8 mouse cellular contexts compared by ENCODE assay signal in the genomic region with DNA sequence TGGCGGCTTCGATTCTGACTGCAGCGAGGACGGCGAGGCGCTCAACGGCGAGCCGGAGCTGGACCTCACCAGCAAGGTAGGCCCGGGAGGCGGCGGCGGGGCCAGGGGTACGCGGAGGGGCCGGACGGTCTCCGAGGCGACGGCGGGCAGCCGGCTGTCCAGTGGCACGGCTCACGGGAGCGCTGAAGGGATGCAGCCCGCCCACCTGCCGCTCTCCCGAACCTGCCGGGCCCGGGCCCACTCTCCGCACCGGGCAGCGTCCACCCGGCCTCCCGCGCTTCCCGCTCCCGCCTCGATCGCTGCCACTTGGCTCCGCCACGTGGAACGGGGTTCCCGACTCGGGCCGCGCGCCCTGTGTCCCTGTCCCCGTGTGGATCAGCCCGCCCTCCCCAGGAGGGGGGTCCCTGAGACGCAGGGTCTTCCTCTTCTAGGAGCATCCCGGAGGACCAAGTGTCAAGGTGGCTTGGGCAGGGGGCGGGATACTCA. TPM values are rescaled to one million over a fixed set of nuclear protein-coding genes. Genes with fewer than 3 reads are reported as not detected.
DNase-seq lines count a peak whose midpoint lies in the region; ATAC-seq and TF ChIP-seq lines count a peak whose summit lies in the region.

No protein-coding gene starts in this region.

- no peaks in the 10 kb centered on the region; the same call in 1 of the 2 replicates for H3K36me3 ChIP-seq in heart, adult 2 months (ENCODE audit: control insufficient read depth, insufficient read depth, low read length)
- peaks cover 39% of the 10 kb centered on the region for H3K36me3 ChIP-seq in E14TG2a.4 (ENCODE audit: insufficient read depth, low read length)
- H3K36me3 ChIP-seq in embryonic facial prominence, embryonic 13.5 days: peaks cover 16% of the 10 kb centered on the region
- H3K36me3 ChIP-seq in liver, embryonic 15.5 days (replicated peaks): peaks cover 7% of the 10 kb centered on the region

- H3K27ac ChIP-seq in heart, adult 2 months: peak overlapping the region; percentile 87
- H3K27ac ChIP-seq in embryonic facial prominence, embryonic 13.5 days: peak overlapping the region; percentile 83
- peak overlapping the region; percentile 95 for H3K27ac ChIP-seq in liver, embryonic 15.5 days (replicated peaks)

- ATAC-seq in embryonic facial prominence, embryonic 13.5 days (ENCODE audit: insufficient number of reproducible peaks, insufficient read depth, low FRiP score, low TSS enrichment, low read depth): peak; percentile 17
- no peak for ATAC-seq in liver, embryonic 15.5 days (ENCODE audit: insufficient read depth)

- no peaks in the 10 kb centered on the region for H3K27me3 ChIP-seq in heart, adult 2 months (ENCODE audit: control insufficient read depth, insufficient read depth, low read length)
- no peaks in the 10 kb centered on the region for H3K27me3 ChIP-seq in E14TG2a.4 (ENCODE audit: insufficient read depth, low read length)
- H3K27me3 ChIP-seq in embryonic facial prominence, embryonic 13.5 days: no peaks in the 10 kb centered on the region
- no peaks in the 10 kb centered on the region for H3K27me3 ChIP-seq in liver, embryonic 15.5 days

- no peak for TF ChIP-seq EP300 in heart, adult 2 months (IDR thresholded peaks at IDR 0.05; ENCODE audit: insufficient read depth, low read depth, low read length)

- no peaks in the 10 kb centered on the region for H3K9me3 ChIP-seq in E14TG2a.4 (ENCODE audit: low read length)
- H3K9me3 ChIP-seq in embryonic facial prominence, embryonic 13.5 days: no peaks in the 10 kb centered on the region
- no peaks in the 10 kb centered on the region for H3K9me3 ChIP-seq in liver, embryonic 15.5 days (replicated peaks)

- DNase-seq in heart, adult 2 months: no peak
- DNase-seq in heart, adult 8-10 months (ENCODE audit: low spot score): no peak
- peak; percentile 15 for DNase-seq in heart, postnatal 25 days (ENCODE audit: low spot score)
- DNase-seq in right cerebral cortex, postnatal 25 days: peak; percentile 69
- no peak for DNase-seq in left cerebral cortex, adult 18-20 months (ENCODE audit: low spot score in 2 of 2)

- H3K9ac ChIP-seq in heart, adult 2 months (ENCODE audit: low read depth, low read length): peak overlapping the region; percentile 95
- H3K9ac ChIP-seq in embryonic facial prominence, embryonic 13.5 days: peak overlapping the region; percentile 94
- H3K9ac ChIP-seq in liver, embryonic 15.5 days: peak overlapping the region; percentile 99

- intact Hi-C loops in heart, adult 2 months (cut with DNase I): loop anchor here (2.0 to 5.0 kb wide), 2 partner anchors 36 to 52 kb away; a partner anchor contains a TSS
- intact Hi-C loops in heart, postnatal 25 days (cut with DNase I): loop anchor here (5.0 kb wide), 1 partner anchor 51 kb away; a partner anchor contains a TSS

- peaks cover 9% of the 10 kb centered on the region for H3K4me1 ChIP-seq in heart, adult 2 months (ENCODE audit: control insufficient read depth, insufficient read depth, low read length)
- H3K4me1 ChIP-seq in E14TG2a.4 (replicated peaks; ENCODE audit: low read depth, low read length): peaks cover 67% of the 10 kb centered on the region
- H3K4me1 ChIP-seq in embryonic facial prominence, embryonic 13.5 days: peaks cover 40% of the 10 kb centered on the region
- peaks cover 74% of the 10 kb centered on the region for H3K4me1 ChIP-seq in liver, embryonic 15.5 days (replicated peaks)

- TF ChIP-seq POLR2A in heart, adult 2 months (IDR thresholded peaks at IDR 0.05; ENCODE audit: insufficient read depth, low read depth, low read length): no peak

- peaks cover 7% of the 10 kb centered on the region for H3K79me2 ChIP-seq in heart, adult 2 months (replicated peaks; ENCODE audit: control insufficient read depth, insufficient read depth, low read length)

- under 1% methylated on average over 52 of the region's 53 CpGs for WGBS in heart, adult 2 months
- under 1% methylated on average over 45 of the region's 53 CpGs for WGBS in embryonic facial prominence, embryonic 13.5 days
- under 1% methylated on average over 51 of the region's 53 CpGs for WGBS in liver, embryonic 15.5 days (ENCODE audit: insufficient replicate concordance)

- peak overlapping the region; percentile 97 for H3K4me3 ChIP-seq in heart, adult 2 months
- H3K4me3 ChIP-seq in E14TG2a.4 (replicated peaks; ENCODE audit: low read length): peak overlapping the region; percentile 98
- H3K4me3 ChIP-seq in embryonic facial prominence, embryonic 13.5 days: peak overlapping the region; percentile 68
- peak overlapping the region; percentile 96 for H3K4me3 ChIP-seq in liver, embryonic 15.5 days (replicated peaks)

- no peak for TF ChIP-seq CTCF in heart, adult 2 months (IDR thresholded peaks at IDR 0.05)
- TF ChIP-seq CTCF in E14TG2a.4 (conservative IDR thresholded peaks at IDR 0.05; ENCODE audit: low read length): no peak

- peak overlapping the region; percentile 86 for H3K4me2 ChIP-seq in embryonic facial prominence, embryonic 13.5 days
- peak overlapping the region; percentile 92 for H3K4me2 ChIP-seq in liver, embryonic 15.5 days

RNA-seq across cellular contexts. Expression of a gene that starts 0.4 kb away (rescaled TPM):
- 10 to 100 TPM; 26.9 to 30.1 TPM for total RNA-seq in heart, adult 2 months (2021)
- 27.0 and 30.5 TPM in 2 replicates for polyA plus RNA-seq in heart, adult 2 months (2012; rRNA removed)
- 10 to 100 TPM; 24.8 to 31.0 (median 29.0) TPM for total RNA-seq in heart, adult 8-10 months (2022)
- polyA plus RNA-seq in embryonic facial prominence, embryonic 13.5 days (2015; fragmentation: Nextera tagmentation; extraction: Ambion mirVana): 39.8 and 42.2 TPM in 2 replicates
- total RNA-seq in heart, postnatal 25 days (2021): 10 to 100 TPM; 27.2 to 31.8 TPM
- 29.9 and 33.5 TPM in 2 replicates for polyA plus RNA-seq in liver, embryonic 15.5 days (2015; fragmentation: Nextera tagmentation; extraction: Ambion mirVana)
- total RNA-seq in left cerebral cortex, adult 18-20 months (2021): 10 to 100 TPM; 52.7 to 53.4 TPM

RNA-seq across cellular contexts. Expression of a gene that starts 3.3 kb away (rescaled TPM):
- total RNA-seq in heart, adult 2 months (2021): 10 to 100 TPM; 22.1 to 24.9 TPM
- 16.1 and 25.6 TPM in 2 replicates for polyA plus RNA-seq in heart, adult 2 months (2012; rRNA removed)
- 10 to 100 TPM; 19.7 to 28.9 (median 23.3) TPM for total RNA-seq in heart, adult 8-10 months (2022)
- polyA plus RNA-seq in embryonic facial prominence, embryonic 13.5 days (2015; fragmentation: Nextera tagmentation; extraction: Ambion mirVana): 26.1 and 28.3 TPM in 2 replicates
- 10 to 100 TPM; 23.6 to 26.4 TPM for total RNA-seq in heart, postnatal 25 days (2021)
- polyA plus RNA-seq in liver, embryonic 15.5 days (2015; fragmentation: Nextera tagmentation; extraction: Ambion mirVana): 20.1 and 22.3 TPM in 2 replicates
- total RNA-seq in left cerebral cortex, adult 18-20 months (2021): 10 to 100 TPM; 65.8 to 71.5 TPM

RNA-seq across cellular contexts. Expression of a gene that starts 20.4 kb away (rescaled TPM):
- total RNA-seq in heart, adult 2 months (2021): 100 to 1,000 TPM in 1 of 2 experiments, 10 to 100 TPM in 1; 99.8 to 109 TPM
- polyA plus RNA-seq in heart, adult 2 months (2012; rRNA removed): 57.8 and 112 TPM in 2 replicates
- 100 to 1,000 TPM; 103 to 122 (median 108) TPM for total RNA-seq in heart, adult 8-10 months (2022)
- polyA plus RNA-seq in embryonic facial prominence, embryonic 13.5 days (2015; fragmentation: Nextera tagmentation; extraction: Ambion mirVana): 238 TPM in 2 replicates
- total RNA-seq in heart, postnatal 25 days (2021): 100 to 1,000 TPM; 120 to 122 TPM
- 124 and 134 TPM in 2 replicates for polyA plus RNA-seq in liver, embryonic 15.5 days (2015; fragmentation: Nextera tagmentation; extraction: Ambion mirVana)
- 100 to 1,000 TPM; 102 to 108 TPM for total RNA-seq in left cerebral cortex, adult 18-20 months (2021)

RNA-seq across cellular contexts. Expression of a gene that starts 32.1 kb away (rescaled TPM):
- 10 to 100 TPM; 18.6 to 19.3 TPM for total RNA-seq in heart, adult 2 months (2021)
- 10.1 and 13.8 TPM in 2 replicates for polyA plus RNA-seq in heart, adult 2 months (2012; rRNA removed)
- 10 to 100 TPM; 16.1 to 24.6 (median 19.7) TPM for total RNA-seq in heart, adult 8-10 months (2022)
- polyA plus RNA-seq in embryonic facial prominence, embryonic 13.5 days (2015; fragmentation: Nextera tagmentation; extraction: Ambion mirVana): 60.7 and 66.0 TPM in 2 replicates
- total RNA-seq in heart, postnatal 25 days (2021): 10 to 100 TPM; 22.9 to 25.9 TPM
- 12.3 and 12.7 TPM in 2 replicates for polyA plus RNA-seq in liver, embryonic 15.5 days (2015; fragmentation: Nextera tagmentation; extraction: Ambion mirVana)
- total RNA-seq in left cerebral cortex, adult 18-20 months (2021): 10 to 100 TPM; 42.4 to 47.0 TPM

RNA-seq across cellular contexts. Expression of a gene that starts 32.3 kb away (rescaled TPM):
- total RNA-seq in heart, adult 2 months (2021): under 1 TPM; 0.75 to 0.84 TPM
- polyA plus RNA-seq in heart, adult 2 months (2012; rRNA removed): 1.2 and 1.4 TPM in 2 replicates
- total RNA-seq in heart, adult 8-10 months (2022): under 1 TPM; 0.37 to 0.82 (median 0.63) TPM
- 2.2 and 2.5 TPM in 2 replicates for polyA plus RNA-seq in embryonic facial prominence, embryonic 13.5 days (2015; fragmentation: Nextera tagmentation; extraction: Ambion mirVana)
- total RNA-seq in heart, postnatal 25 days (2021): 1 to 10 TPM in 1 of 2 experiments, under 1 TPM in 1; 0.84 to 1.3 TPM
- 0.05 and 0.12 TPM in 2 replicates for polyA plus RNA-seq in liver, embryonic 15.5 days (2015; fragmentation: Nextera tagmentation; extraction: Ambion mirVana)
- 10 to 100 TPM in 1 of 2 experiments, 1 to 10 TPM in 1; 9.3 to 10.0 TPM for total RNA-seq in left cerebral cortex, adult 18-20 months (2021)

Comparison
In these comparisons a context has a peak if more than half of its experiments do, and no peak if none do; other contexts are left out.
1. DNase-seq: peak in heart, postnatal 25 days (single experiment) and right cerebral cortex, postnatal 25 days (single experiment); none in heart, adult 2 months (0 of 2), heart, adult 8-10 months (single experiment) and left cerebral cortex, adult 18-20 months (0 of 2).
2. Peak in every context shown above with its lines, with median percentiles within 50 percentile points of each other: H3K27ac ChIP-seq, H3K4me3 ChIP-seq and H3K9ac ChIP-seq.